Mouse (Mus musculus) liver, adult 2 months (tissue): ENCODE results near the gene Prkaa1. TPM values are rescaled to one million over a fixed set of nuclear protein-coding genes. Genes with fewer than 3 reads are reported as not detected.
A peak's percentile ranks its signal among the peaks of the same experiment; 100 is the strongest.

Experiments
- DNase-seq: peaks from one replicate; pipeline ENCODE4 v3.0.0-alpha.2; 2011; ENCODE audit warnings: low read depth, low spot score; ENCODE audit errors: extremely low read depth
- H3K27ac ChIP-seq: fragments of 200-500 bp; replicated peaks from 2 replicates; pipeline ENCODE4 v1.5.1; 2012; ENCODE audit warnings: low read depth, mild to moderate bottlenecking, control low read depth, inconsistent platforms, low read length; ENCODE audit not compliant: insufficient read depth
- H3K27me3 ChIP-seq: fragments of 200-500 bp; 2 replicates; pipeline ENCODE4 v1.6.1; 2012; ENCODE audit warnings: mild to moderate bottlenecking, moderate library complexity, low read length, inconsistent platforms; ENCODE audit not compliant: control insufficient read depth, insufficient read depth
- H3K36me3 ChIP-seq: fragments of 200-500 bp; 2 replicates; pipeline ENCODE4 v1.6.1; 2012; ENCODE audit warnings: low read length, inconsistent platforms; ENCODE audit not compliant: control insufficient read depth, insufficient read depth
- H3K4me1 ChIP-seq: fragments of 200-500 bp; 2 replicates; pipeline ENCODE4 v1.6.1; 2011; ENCODE audit warnings: low read length; ENCODE audit not compliant: control insufficient read depth, insufficient read depth
- H3K4me3 ChIP-seq: fragments of 200-500 bp; 2 replicates; pipeline ENCODE4 v1.5.1; 2011; ENCODE audit warnings: low read depth, mild to moderate bottlenecking, control low read depth, low read length, moderate library complexity; ENCODE audit not compliant: insufficient read depth
- H3K79me2 ChIP-seq: fragments of 200-500 bp; 2 replicates; pipeline ENCODE4 v1.6.1; 2012; ENCODE audit warnings: inconsistent platforms, mild to moderate bottlenecking, low read length, moderate library complexity; ENCODE audit not compliant: control insufficient read depth, insufficient read depth
- H3K9ac ChIP-seq: fragments of 200-500 bp; 2 replicates; pipeline ENCODE4 v1.6.1; 2012; ENCODE audit warnings: low read depth, mild to moderate bottlenecking, control low read depth, inconsistent platforms, low read length
- CTCF ChIP-seq: fragments of 200-500 bp; IDR thresholded peaks from 2 replicates; pipeline ENCODE4 v1.5.1; 2011; ENCODE audit warnings: low read depth, low read length, control low read depth
- POLR2A ChIP-seq: fragments of 200-500 bp; IDR thresholded peaks from 2 replicates; pipeline ENCODE4 v1.6.1; 2011; ENCODE audit warnings: low read length, control low read depth; ENCODE audit not compliant: insufficient read depth; ENCODE audit errors: extremely low read depth
- WGBS: fragments of 180-500 bp; shearing (Covaris S2); methylation state at CpG from one replicate; pipeline ENCODE4 v1.1.7; 2018; 5-methylcytosine and 5-hydroxymethylcytosine counted together
- polyA plus RNA-seq: library from polyadenylated mRNA; depleted of rRNA; stranded (reverse); fragments of >200 nt; gene quantifications from 2 replicates; pipeline ENCODE4 v1.2.3, GENCODE M21; 2012
- total RNA-seq: library from RNA; depleted of rRNA; stranded (reverse); fragments of >200 nt; gene quantifications from 2 replicates; pipeline ENCODE4 v1.2.3, GENCODE M21; 2014

Prkaa1 gene
- total and polyA plus RNA-seq, 2 experiments, result 1.8 to 7.8 TPM

DNA sequence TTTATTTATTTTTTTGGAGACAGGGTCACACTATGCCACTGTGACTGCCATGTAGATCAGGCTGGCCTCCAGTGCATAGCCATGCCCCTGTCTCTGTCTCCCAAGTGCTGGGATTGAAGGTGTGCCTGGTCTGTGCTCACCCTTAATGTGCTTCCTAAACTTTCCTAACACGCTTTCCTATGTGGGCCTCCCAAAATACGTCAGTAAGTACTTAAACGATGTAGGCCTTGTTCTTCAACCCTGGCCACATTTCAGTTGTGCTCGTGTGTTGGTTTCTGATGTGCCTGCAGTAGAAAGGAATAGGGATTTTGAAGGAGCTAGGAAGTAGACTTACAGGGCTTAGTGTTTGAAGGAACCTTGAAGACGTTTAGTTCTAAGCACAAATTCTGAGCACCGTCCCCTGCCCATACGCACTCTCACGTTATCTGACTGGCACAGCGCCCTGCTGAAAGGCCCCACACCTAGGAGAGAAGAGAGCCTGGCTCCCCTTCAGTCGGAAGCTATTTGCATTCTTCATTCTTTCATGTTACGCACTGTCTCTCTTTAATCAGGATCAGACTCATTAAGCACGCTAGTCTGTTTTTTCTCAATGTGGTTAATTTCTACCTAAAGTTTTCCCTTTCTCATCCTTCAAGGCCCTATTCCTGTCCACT lies 21.6 kb downstream of the Prkaa1 start:
- H3K36me3 ChIP-seq, result peaks cover 25% of the 10 kb centered on the region
- WGBS, result 92% methylated on average over 12 of the region's 12 CpGs

DNA sequence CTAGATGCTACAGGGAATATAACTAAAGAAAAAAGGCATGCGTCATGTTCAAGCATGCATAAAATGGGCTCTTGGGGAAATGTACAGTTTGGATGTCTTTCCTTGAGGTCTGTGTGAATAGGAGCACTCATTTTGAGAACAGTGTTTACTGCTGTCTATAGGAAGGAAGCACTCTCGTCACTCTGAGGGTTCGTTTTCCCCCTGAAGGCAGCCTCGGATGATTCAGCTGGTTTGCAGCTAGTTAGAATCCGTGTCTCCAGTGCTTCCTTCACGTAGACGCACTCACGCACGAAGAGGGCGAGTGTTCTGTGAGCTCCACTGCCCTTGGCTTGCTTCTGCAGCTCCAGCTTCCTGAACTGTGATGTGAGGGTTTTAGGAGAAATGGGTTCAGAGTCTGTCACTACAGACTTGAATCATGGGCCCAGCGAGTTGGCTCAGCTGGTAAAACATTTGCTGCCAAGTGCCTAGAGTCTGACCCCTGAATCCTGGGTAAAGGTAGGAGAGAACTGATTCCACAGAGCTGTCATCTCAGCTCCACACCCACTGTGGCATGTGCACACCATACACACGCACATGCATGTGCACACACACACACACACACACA lies 29.7 kb downstream of the Prkaa1 start:
- DNase-seq, result peak; percentile 84
- Histone ChIP-seq H3K79me2 (no peaks in the 10 kb centered on the region), H3K4me3 (no peak overlapping the region), H3K27me3 (no peaks in the 10 kb centered on the region), H3K27ac (peak overlapping the region; percentile 55; the same call in 1 of the 2 replicates), H3K4me1 (peaks cover 8% of the 10 kb centered on the region), H3K9ac (no peak overlapping the region), H3K36me3 (peaks cover 24% of the 10 kb centered on the region)
- WGBS, result 66% methylated on average over 12 of the region's 12 CpGs
- no peak for TF ChIP-seq POLR2A
- TF ChIP-seq CTCF, result no peak

More for the DNA sequence above, 21.6 kb downstream of the Prkaa1 start:
- no peak for TF ChIP-seq POLR2A
- TF ChIP-seq CTCF, result no peak
- Histone ChIP-seq H3K79me2 (no peaks in the 10 kb centered on the region; the same call in 1 of the 2 replicates), H3K27ac (no peak overlapping the region), H3K4me3 (no peak overlapping the region), H3K9ac (no peak overlapping the region), H3K27me3 (no peaks in the 10 kb centered on the region), H3K4me1 (no peaks in the 10 kb centered on the region)
- no peak for DNase-seq

DNA sequence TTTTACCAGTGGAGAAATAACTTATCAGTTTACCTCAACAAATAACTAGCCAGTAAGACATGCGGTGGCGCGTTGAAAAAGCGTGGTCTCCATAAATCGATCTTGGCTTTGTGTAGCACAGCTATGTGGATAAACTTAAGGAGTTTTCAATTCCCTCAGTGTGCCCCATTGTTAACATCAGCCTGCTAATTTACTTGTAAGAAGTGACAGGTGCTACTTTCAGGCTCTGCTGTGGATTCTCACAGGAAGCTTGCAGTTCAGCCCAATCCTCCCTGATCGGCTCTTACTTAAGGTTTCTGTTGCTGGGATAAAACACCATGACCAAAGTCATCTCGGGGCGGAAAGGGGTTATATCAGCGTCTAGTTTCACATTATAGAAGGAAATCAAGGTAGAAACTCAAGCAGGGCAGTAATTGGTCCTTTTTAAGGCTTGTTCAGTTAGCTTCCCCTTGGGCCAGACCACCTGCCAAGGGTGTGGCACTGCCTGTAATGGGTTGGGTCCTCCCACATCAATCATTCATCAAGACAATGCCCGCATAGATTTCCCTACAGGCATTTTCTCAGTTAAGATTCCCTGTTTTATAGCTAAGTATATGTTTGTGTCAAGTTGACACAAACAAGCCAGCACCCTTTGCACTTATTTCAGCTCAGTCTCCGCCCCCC lies 41.1 kb downstream of the Prkaa1 start:
- peak; percentile 26 for DNase-seq
- Histone ChIP-seq H3K9ac (peak overlapping the region; percentile 99), H3K4me3 (peak overlapping the region; percentile 96), H3K79me2 (peaks cover 3% of the 10 kb centered on the region; the same call in 1 of the 2 replicates), H3K4me1 (peaks cover 10% of the 10 kb centered on the region), H3K27me3 (no peaks in the 10 kb centered on the region), H3K36me3 (peaks cover 2% of the 10 kb centered on the region; the same call in 1 of the 2 replicates), H3K27ac (peak overlapping the region; percentile 65)
- TF ChIP-seq POLR2A, result no peak
- no peak for TF ChIP-seq CTCF
- 33% methylated on average over 11 of the region's 11 CpGs for WGBS

GRCm38 (mm10) chr15:5185366-5186292 lies 42.0 kb downstream of the Prkaa1 start, which contains the start of gene Ttc33:
TSS of gene Ttc33 (plus strand) at chr15:5185525.
- TF ChIP-seq CTCF (0 out of 2 replicates have a peak, but pooled peaks have one; percentile 18), POLR2A (peak; percentile 83)
- peak within 1 kb of the TSS; percentile 95 for H3K27ac ChIP-seq
- H3K79me2 ChIP-seq, result peaks cover 3% of the 10 kb centered on the region; the same call in 1 of the 2 replicates
- under 1% methylated on average over 55 of the region's 55 CpGs for WGBS
- peaks cover 10% of the 10 kb centered on the region for H3K4me1 ChIP-seq
- peak; percentile 87 for DNase-seq
- H3K36me3 ChIP-seq, result peaks cover 4% of the 10 kb centered on the region; the same call in 1 of the 2 replicates
- H3K27me3 ChIP-seq, result no peaks in the 10 kb centered on the region
- H3K4me3 ChIP-seq, result peak within 1 kb of the TSS; percentile 96
- peak within 1 kb of the TSS; percentile 99 for H3K9ac ChIP-seq

DNA sequence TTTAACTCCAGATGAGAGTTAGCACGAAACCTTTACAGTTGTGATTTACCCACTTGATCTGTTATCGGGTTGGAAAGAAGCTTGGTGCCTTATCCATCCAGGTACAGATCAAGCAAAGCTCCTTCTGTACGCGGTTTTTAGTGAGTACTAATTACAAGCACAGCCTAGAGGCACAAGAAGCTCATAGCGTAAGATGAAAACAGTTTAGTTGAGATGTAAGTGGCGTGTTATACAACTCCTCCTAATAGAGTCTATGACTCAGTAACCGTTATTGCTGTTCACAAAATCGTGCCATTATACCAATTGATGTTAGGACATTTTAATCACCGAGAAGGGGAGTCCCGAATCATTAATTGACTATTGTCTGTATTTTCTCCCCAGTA lies 42.6 kb downstream of the Prkaa1 start:
- no peak for DNase-seq
- H3K9ac ChIP-seq, result peak overlapping the region; percentile 99
- WGBS, result 22% methylated on average over 10 of the region's 10 CpGs

More for the DNA sequence above, 42.6 kb downstream of the Prkaa1 start:
- peak overlapping the region; percentile 96 for H3K4me3 ChIP-seq
- peak overlapping the region; percentile 95 for H3K27ac ChIP-seq
- peaks cover 3% of the 10 kb centered on the region; the same call in 1 of the 2 replicates for H3K79me2 ChIP-seq
- TF ChIP-seq POLR2A, result no peak
- H3K36me3 ChIP-seq, result peaks cover 6% of the 10 kb centered on the region; the same call in 1 of the 2 replicates
- H3K27me3 ChIP-seq, result no peaks in the 10 kb centered on the region
- peaks cover 10% of the 10 kb centered on the region for H3K4me1 ChIP-seq
